In genomic region chr2:164516592-164516991, GRCm38 (mm10) we compare ENCODE assay signal across 25 mouse cellular contexts. TPM values are rescaled to one million over a fixed set of nuclear protein-coding genes. Genes with fewer than 3 reads are reported as not detected.
DNase-seq lines count a peak whose midpoint lies in the region; ATAC-seq and TF ChIP-seq lines count a peak whose summit lies in the region.
"Had no signal": no experiment of that assay in that cellular context is flagged by ENCODE, and none has a peak within 500 bp of the region (broad histone marks: within the 10 kb centered on the region; RNA-seq: fewer than 3 reads in every experiment).

No protein-coding gene starts in this region.

- TF ChIP-seq EP300 in liver, postnatal 0 days (IDR thresholded peaks at IDR 0.05; ENCODE audit: low read depth) = no peak

- ATAC-seq in embryonic facial prominence, embryonic 14.5 days (ENCODE audit: low read depth) = peak; percentile 34; the same call in 1 of the 2 replicates
- no peak for ATAC-seq in liver, postnatal 0 days
- ATAC-seq: forebrain, embryonic 14.5 days; hindbrain, embryonic 16.5 days had no signal

- TF ChIP-seq POLR2A in cerebellum, adult 2 months (IDR thresholded peaks at IDR 0.05; ENCODE audit: borderline replicate concordance, insufficient read depth, low read length) = no peak

- no peaks in the 10 kb centered on the region for H3K27me3 ChIP-seq in cerebellum, adult 2 months (ENCODE audit: control insufficient read depth, insufficient read depth, low read length)
- no peaks in the 10 kb centered on the region for H3K27me3 ChIP-seq in E14TG2a.4 (ENCODE audit: insufficient read depth, low read length)
- no peaks in the 10 kb centered on the region for H3K27me3 ChIP-seq in embryonic facial prominence, embryonic 14.5 days (replicated peaks; ENCODE audit: control insufficient read depth, insufficient read depth, low read length)
- H3K27me3 ChIP-seq in liver, postnatal 0 days (ENCODE audit: insufficient read depth, low read length) = no peaks in the 10 kb centered on the region
- H3K27me3 ChIP-seq: embryonic facial prominence, embryonic 12.5 days; hindbrain, embryonic 12.5 days had no signal

- H3K9ac ChIP-seq in embryonic facial prominence, embryonic 14.5 days (ENCODE audit: low read depth, low read length) = no peak overlapping the region
- H3K9ac ChIP-seq in liver, postnatal 0 days (replicated peaks) = no peak overlapping the region
- H3K9ac ChIP-seq: embryonic facial prominence, embryonic 12.5 days; hindbrain, embryonic 12.5 days had no signal

- H3K4me2 ChIP-seq in embryonic facial prominence, embryonic 14.5 days (ENCODE audit: low read depth, low read length) = no peak overlapping the region
- H3K4me2 ChIP-seq in liver, postnatal 0 days (ENCODE audit: low read depth, low read length) = no peak overlapping the region
- H3K4me2 ChIP-seq: embryonic facial prominence, embryonic 12.5 days; hindbrain, embryonic 12.5 days had no signal

- H3K36me3 ChIP-seq in E14TG2a.4 (ENCODE audit: insufficient read depth, low read length) = no peaks in the 10 kb centered on the region
- H3K36me3 ChIP-seq in embryonic facial prominence, embryonic 14.5 days (ENCODE audit: control insufficient read depth, insufficient read depth, low read length) = no peaks in the 10 kb centered on the region
- no peaks in the 10 kb centered on the region for H3K36me3 ChIP-seq in liver, postnatal 0 days (replicated peaks; ENCODE audit: insufficient read depth, low read length)
- H3K36me3 ChIP-seq: embryonic facial prominence, embryonic 12.5 days; hindbrain, embryonic 12.5 days had no signal

- 63% methylated on average over 11 of the region's 11 CpGs for WGBS in cerebellum, adult 2 months
- 70% methylated on average over 11 of the region's 11 CpGs for WGBS in embryonic facial prominence, embryonic 14.5 days
- WGBS in liver, postnatal 0 days (ENCODE audit: insufficient replicate concordance) = 81% methylated on average over 11 of the region's 11 CpGs

- no peak for TF ChIP-seq CTCF in cerebellum, adult 2 months (IDR thresholded peaks at IDR 0.05; ENCODE audit: borderline replicate concordance, insufficient read depth, low read depth, low read length)
- no peak for TF ChIP-seq CTCF in layer of hippocampus, adult 2 months (conservative IDR thresholded peaks at IDR 0.05)
- peak; percentile 5; the same call in 1 of the 2 replicates for TF ChIP-seq CTCF in E14TG2a.4 (conservative IDR thresholded peaks at IDR 0.05; ENCODE audit: low read length)
- TF ChIP-seq CTCF in liver, postnatal 0 days (IDR thresholded peaks at IDR 0.05; ENCODE audit: low read depth) = no peak

- no peak overlapping the region for H3K4me3 ChIP-seq in cerebellum, adult 2 months (replicated peaks; ENCODE audit: insufficient read depth, low read depth, low read length)
- H3K4me3 ChIP-seq in layer of hippocampus, adult 2 months = no peak overlapping the region
- no peak overlapping the region for H3K4me3 ChIP-seq in E14TG2a.4 (replicated peaks; ENCODE audit: low read length)
- H3K4me3 ChIP-seq in embryonic facial prominence, embryonic 14.5 days (ENCODE audit: low read depth, low read length) = no peak overlapping the region
- no peak overlapping the region for H3K4me3 ChIP-seq in liver, postnatal 0 days (ENCODE audit: low read depth, low read length)
- H3K4me3 ChIP-seq: embryonic facial prominence, embryonic 12.5 days; gastrocnemius, adult 2 months; hindbrain, embryonic 12.5 days had no signal

- H3K9me3 ChIP-seq in E14TG2a.4 (ENCODE audit: low read length) = no peaks in the 10 kb centered on the region
- H3K9me3 ChIP-seq in embryonic facial prominence, embryonic 14.5 days (ENCODE audit: control insufficient read depth, low read length) = peaks cover 6% of the 10 kb centered on the region; the same call in 1 of the 2 replicates
- H3K9me3 ChIP-seq in liver, postnatal 0 days (ENCODE audit: low read length) = no peaks in the 10 kb centered on the region
- H3K9me3 ChIP-seq: embryonic facial prominence, embryonic 12.5 days; hindbrain, embryonic 12.5 days had no signal

- no peak for DNase-seq in cerebellum, adult 2 months
- no peak for DNase-seq in cerebellum, postnatal 25 days
- DNase-seq in layer of hippocampus, adult 2 months (ENCODE audit: low spot score in 2 of 2) = no peak
- no peak for DNase-seq in layer of hippocampus, postnatal 36 days
- DNase-seq in embryonic facial prominence, embryonic 14.5 days (ENCODE audit: low spot score) = peak; percentile 65
- no peak for DNase-seq in liver, postnatal 0 days
- no peak for DNase-seq in thymus, postnatal 10 days (ENCODE audit: low spot score in 2 of 2)
- DNase-seq: adrenal gland, postnatal 10 days; cerebellum, adult 11-12 months; cerebellum, adult 9-11 months; gastrocnemius, adult 2 months; gastrocnemius, postnatal 36 days; heart, adult 11 months; heart, postnatal 10 days; heart, postnatal 4 days had no signal

- H3K4me1 ChIP-seq in cerebellum, adult 2 months (ENCODE audit: control insufficient read depth, insufficient read depth, low read length) = no peaks in the 10 kb centered on the region
- peaks cover 38% of the 10 kb centered on the region for H3K4me1 ChIP-seq in E14TG2a.4 (replicated peaks; ENCODE audit: low read depth, low read length)
- H3K4me1 ChIP-seq in embryonic facial prominence, embryonic 14.5 days (ENCODE audit: control insufficient read depth, insufficient read depth, low read length) = peaks cover 13% of the 10 kb centered on the region
- peaks cover 6% of the 10 kb centered on the region; the same call in 1 of the 2 replicates for H3K4me1 ChIP-seq in liver, postnatal 0 days (ENCODE audit: insufficient read depth)
- H3K4me1 ChIP-seq: embryonic facial prominence, embryonic 12.5 days had no signal

- H3K27ac ChIP-seq in cerebellum, adult 2 months (ENCODE audit: insufficient read depth, low read length) = peak overlapping the region; percentile 72; the same call in 1 of the 2 replicates
- peak overlapping the region; percentile 39; the same call in 1 of the 2 replicates for H3K27ac ChIP-seq in layer of hippocampus, adult 2 months
- H3K27ac ChIP-seq in embryonic facial prominence, embryonic 14.5 days (replicated peaks; ENCODE audit: low read depth, low read length) = 0 out of 2 replicates have a peak overlapping the region, but pooled peaks have one; percentile 21
- no peak overlapping the region for H3K27ac ChIP-seq in liver, postnatal 0 days (ENCODE audit: low read depth)
- H3K27ac ChIP-seq: embryonic facial prominence, embryonic 12.5 days; gastrocnemius, adult 2 months; hindbrain, embryonic 12.5 days had no signal

RNA-seq across cellular contexts. Expression of gene Pigt, which starts 19.3 kb away (rescaled TPM):
- 103 and 109 TPM in 2 replicates for polyA plus RNA-seq in cerebellum, adult 2 months (2012; rRNA removed)
- 10 to 100 TPM; 79.3 to 84.1 TPM for total RNA-seq in layer of hippocampus, adult 2 months (2021)
- 10 to 100 TPM; 76.6 to 84.5 TPM for total RNA-seq in layer of hippocampus, postnatal 36 days (2021)
- polyA plus RNA-seq in embryonic facial prominence, embryonic 14.5 days (2014; fragmentation: Nextera tagmentation; extraction: Ambion mirVana) = 72.9 and 76.9 TPM in 2 replicates
- 24.3 and 25.1 TPM in 2 replicates for polyA plus RNA-seq in liver, postnatal 0 days (2015; fragmentation: Nextera tagmentation; extraction: Ambion mirVana)

RNA-seq across cellular contexts. Expression of gene Dbndd2, which starts 30.7 kb away (rescaled TPM):
- polyA plus RNA-seq in cerebellum, adult 2 months (2012; rRNA removed) = 428 and 462 TPM in 2 replicates
- 100 to 1,000 TPM; 111 to 112 TPM for total RNA-seq in layer of hippocampus, adult 2 months (2021)
- 100 to 1,000 TPM; 108 to 110 TPM for total RNA-seq in layer of hippocampus, postnatal 36 days (2021)
- 4.1 and 10.5 TPM in 2 replicates for polyA plus RNA-seq in embryonic facial prominence, embryonic 14.5 days (2014; fragmentation: Nextera tagmentation; extraction: Ambion mirVana)
- 2.7 TPM in 2 replicates for polyA plus RNA-seq in liver, postnatal 0 days (2015; fragmentation: Nextera tagmentation; extraction: Ambion mirVana)

RNA-seq across cellular contexts. Expression of gene Trp53tg5, which starts 43.1 kb away (rescaled TPM):
- polyA plus RNA-seq in cerebellum, adult 2 months (2012; rRNA removed) = not detected in 2 replicates
- not detected for total RNA-seq in layer of hippocampus, adult 2 months (2021)
- total RNA-seq in layer of hippocampus, postnatal 36 days (2021) = not detected
- not detected in 2 replicates for polyA plus RNA-seq in embryonic facial prominence, embryonic 14.5 days (2014; fragmentation: Nextera tagmentation; extraction: Ambion mirVana)
- polyA plus RNA-seq in liver, postnatal 0 days (2015; fragmentation: Nextera tagmentation; extraction: Ambion mirVana) = not detected in 2 replicates
- total RNA-seq: adrenal gland, postnatal 10 days; adrenal gland, postnatal 4 days; CH12.LX; gastrocnemius, adult 2 months; gastrocnemius, postnatal 36 days; heart, postnatal 10 days; heart, postnatal 4 days had no signal
- polyA plus RNA-seq: embryonic facial prominence, embryonic 12.5 days; forebrain, embryonic 14.5 days; heart, embryonic 14.5 days; hindbrain, embryonic 12.5 days; hindbrain, embryonic 16.5 days; intestine, embryonic 14.5 days had no signal

RNA-seq across cellular contexts. Expression of gene Wfdc2, which starts 45.6 kb away (rescaled TPM):
- polyA plus RNA-seq in cerebellum, adult 2 months (2012; rRNA removed) = 0.87 and 2.1 TPM in 2 replicates
- not detected for total RNA-seq in layer of hippocampus, adult 2 months (2021)
- total RNA-seq in layer of hippocampus, postnatal 36 days (2021) = not detected
- 53.7 and 62.4 TPM in 2 replicates for polyA plus RNA-seq in embryonic facial prominence, embryonic 14.5 days (2014; fragmentation: Nextera tagmentation; extraction: Ambion mirVana)
- 3.0 and 3.3 TPM in 2 replicates for polyA plus RNA-seq in liver, postnatal 0 days (2015; fragmentation: Nextera tagmentation; extraction: Ambion mirVana)
- total RNA-seq: CH12.LX; gastrocnemius, adult 2 months had no signal

RNA-seq across cellular contexts. Expression of gene Gm20458, which starts 55.8 kb away (rescaled TPM):
- 16.7 and 21.0 TPM in 2 replicates for polyA plus RNA-seq in cerebellum, adult 2 months (2012; rRNA removed)
- total RNA-seq in layer of hippocampus, adult 2 months (2021) = 1 to 10 TPM; 6.2 to 6.9 TPM
- total RNA-seq in layer of hippocampus, postnatal 36 days (2021) = 10 to 100 TPM in 1 of 2 experiments, 1 to 10 TPM in 1; 7.0 to 13.3 TPM
- polyA plus RNA-seq in embryonic facial prominence, embryonic 14.5 days (2014; fragmentation: Nextera tagmentation; extraction: Ambion mirVana) = 12.5 and 14.7 TPM in 2 replicates
- polyA plus RNA-seq in liver, postnatal 0 days (2015; fragmentation: Nextera tagmentation; extraction: Ambion mirVana) = 5.8 and 6.1 TPM in 2 replicates
- total RNA-seq: ES-E14 had no signal

Comparison
In these comparisons a context has a peak if more than half of its experiments do, and no peak if none do; other contexts are left out.
1. RNA of gene Dbndd2, which starts 30.7 kb away (polyA plus RNA-seq): 428 to 462 TPM in cerebellum, adult 2 months; 4.1 to 10.5 TPM in embryonic facial prominence, embryonic 14.5 days and 2.7 TPM in liver, postnatal 0 days; every median in the first group is over 10 times any median in the second.